ENCODE assay signal across 8 mouse cellular contexts in genomic region chr13:58057953-58058870, GRCm38 (mm10). TPM values are rescaled to one million over a fixed set of nuclear protein-coding genes. Genes with fewer than 3 reads are reported as not detected.
DNase-seq lines count a peak whose midpoint lies in the region; ATAC-seq lines count a peak whose summit lies in the region.

No protein-coding gene starts in this region.

- peak; percentile 87 for ATAC-seq in intestine, embryonic 14.5 days (replicated peaks; ENCODE audit: low FRiP score, low TSS enrichment, low read depth)
- ATAC-seq in liver, embryonic 12.5 days = peak; percentile 61
- ATAC-seq in erythroid progenitor cell, adult 5-6 weeks (replicated peaks; ENCODE audit: low FRiP score, poor library complexity, severe bottlenecking) = no peak

- H3K27ac ChIP-seq in intestine, embryonic 14.5 days (ENCODE audit: low read depth) = peak overlapping the region; percentile 89
- peak overlapping the region; percentile 52 for H3K27ac ChIP-seq in liver, embryonic 12.5 days

- 4% methylated on average over 17 of the region's 17 CpGs for WGBS in intestine, embryonic 14.5 days
- WGBS in liver, embryonic 12.5 days (ENCODE audit: insufficient replicate concordance) = 30% methylated on average over 17 of the region's 17 CpGs

- peaks cover 18% of the 10 kb centered on the region for H3K4me1 ChIP-seq in intestine, embryonic 14.5 days (replicated peaks; ENCODE audit: control insufficient read depth, insufficient read depth, low read length)
- peaks cover 8% of the 10 kb centered on the region for H3K4me1 ChIP-seq in liver, embryonic 12.5 days

- no peak overlapping the region for H3K9ac ChIP-seq in intestine, embryonic 14.5 days (ENCODE audit: low read length)
- no peak overlapping the region for H3K9ac ChIP-seq in liver, embryonic 12.5 days

- 0 out of 2 replicates have a peak, but pooled peaks cover 4% of the 10 kb centered on the region for H3K9me3 ChIP-seq in intestine, embryonic 14.5 days (ENCODE audit: control insufficient read depth, low read length)
- H3K9me3 ChIP-seq in liver, embryonic 12.5 days (replicated peaks) = no peaks in the 10 kb centered on the region

- no peak overlapping the region for H3K4me3 ChIP-seq in intestine, embryonic 14.5 days (ENCODE audit: low read depth, low read length)
- H3K4me3 ChIP-seq in liver, embryonic 12.5 days = no peak overlapping the region

- H3K36me3 ChIP-seq in intestine, embryonic 14.5 days (ENCODE audit: control insufficient read depth, insufficient read depth, low read length) = no peaks in the 10 kb centered on the region
- no peaks in the 10 kb centered on the region for H3K36me3 ChIP-seq in liver, embryonic 12.5 days

- intact Hi-C loops in gastrocnemius, postnatal 14 days (cut with DNase I; ENCODE audit: low total_unique reads) = no loop called here

- no peaks in the 10 kb centered on the region for H3K27me3 ChIP-seq in intestine, embryonic 14.5 days (replicated peaks; ENCODE audit: control insufficient read depth, insufficient read depth, low read length)
- no peaks in the 10 kb centered on the region for H3K27me3 ChIP-seq in liver, embryonic 12.5 days (replicated peaks)

- H3K4me2 ChIP-seq in intestine, embryonic 14.5 days (ENCODE audit: low read length) = 0 out of 2 replicates have a peak overlapping the region, but pooled peaks have one; percentile 12
- H3K4me2 ChIP-seq in liver, embryonic 12.5 days = 0 out of 2 replicates have a peak overlapping the region, but pooled peaks have one; percentile 10

- peak; percentile 51 for DNase-seq in gastrocnemius, postnatal 14 days
- DNase-seq in gastrocnemius, adult 8-10 months (ENCODE audit: low spot score in 2 of 2) = no peak
- peak; percentile 91 for DNase-seq in forelimb bud, embryonic 11.5 days (ENCODE audit: low read depth, low spot score)
- peak; percentile 75 for DNase-seq in intestine, embryonic 14.5 days (ENCODE audit: low spot score)
- DNase-seq in retina, embryonic 14.5 days (ENCODE audit: low spot score) = peak; percentile 68
- DNase-seq in urinary bladder, postnatal 25 days (ENCODE audit: low spot score) = no peak

RNA-seq across cellular contexts. Expression of gene Klhl3, which starts 55.2 kb away (rescaled TPM):
- total RNA-seq in gastrocnemius, postnatal 14 days (2021) = 1 to 10 TPM; 1.0 to 1.2 TPM
- under 1 TPM; 0.22 to 0.46 (median 0.31) TPM for total RNA-seq in gastrocnemius, adult 8-10 months (2022)
- 3.0 and 3.3 TPM in 2 replicates for polyA plus RNA-seq in intestine, embryonic 14.5 days (2014; fragmentation: Nextera tagmentation; extraction: Ambion mirVana)
- 1.3 and 1.5 TPM in 2 replicates for polyA plus RNA-seq in liver, embryonic 12.5 days (2016; fragmentation: Nextera tagmentation; extraction: Ambion mirVana)
- total RNA-seq in erythroid progenitor cell, adult 5-6 weeks (2015; ENCODE audit: low replicate concordance) = 0.36 and 0.84 TPM in 2 replicates
- total RNA-seq in erythroid progenitor cell, adult 5-6 weeks (2017; ENCODE audit: low replicate concordance) = not detected in 2 replicates

Comparison
In these comparisons a context has a peak if more than half of its experiments do, and no peak if none do; other contexts are left out.
1. DNase-seq: peak in gastrocnemius, postnatal 14 days (single experiment), forelimb bud, embryonic 11.5 days (single experiment), intestine, embryonic 14.5 days (single experiment) and retina, embryonic 14.5 days (single experiment); none in gastrocnemius, adult 8-10 months (0 of 2) and urinary bladder, postnatal 25 days (single experiment).